Mouse (Mus musculus): ENCODE measurements around the gene Zfp169. TPM values are rescaled to one million over a fixed set of nuclear protein-coding genes. Genes with fewer than 3 reads are reported as not detected.

Gene Zfp169
- total and polyA plus RNA-seq, 2 experiments from 2014 or later, result 2.8 to 19.3 TPM

- no peak for ATAC-seq
- TF ChIP-seq CTCF (IDR thresholded peaks at IDR 0.05; ENCODE audit: low read depth), result no peak
- Histone ChIP-seq H3K9ac (replicated peaks; ENCODE audit: low read length) (no peak overlapping the region), H3K4me1 (ENCODE audit: insufficient read depth, low read length) (no peaks in the 10 kb centered on the region), H3K27ac (no peak overlapping the region), H3K9me3 (ENCODE audit: low read length) (no peaks in the 10 kb centered on the region), H3K4me3 (ENCODE audit: low read length) (no peak overlapping the region), H3K4me2 (ENCODE audit: low read depth, low read length) (no peak overlapping the region), H3K27me3 (ENCODE audit: insufficient read depth, low read length) (no peaks in the 10 kb centered on the region), H3K36me3 (ENCODE audit: insufficient read depth, low read length) (no peaks in the 10 kb centered on the region)
- no peak for DNase-seq (ENCODE audit: low spot score)
- WGBS, result 53% methylated on average over 4 of the region's 4 CpGs
Observed at GRCm38 (mm10) chr13:48448119-48448518, 65.1 kb downstream of the Zfp169 start.

DNA sequence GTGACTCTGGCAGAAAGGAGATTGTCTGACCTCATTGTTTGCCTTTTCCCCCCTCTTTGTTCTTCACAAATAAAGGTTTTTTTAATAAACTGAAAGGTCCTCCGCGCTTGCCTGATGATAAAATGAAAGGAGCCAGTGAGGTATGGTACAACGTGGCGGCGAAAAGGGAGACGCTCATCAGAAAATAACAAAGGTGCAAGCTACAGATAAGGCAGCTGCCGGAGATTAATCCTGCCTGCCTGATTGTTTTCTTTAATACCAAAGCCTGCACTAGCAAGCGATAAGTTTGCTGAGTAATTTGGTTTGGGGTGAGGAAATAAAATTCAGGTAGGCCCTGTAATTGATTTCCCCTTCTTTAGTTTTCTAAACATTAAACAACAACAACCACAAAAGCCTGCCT, 69.3 kb downstream of the Zfp169 start:
- H3K4me3 ChIP-seq (ENCODE audit: low read length), result no peak overlapping the region
- 43% methylated on average over 8 of the region's 8 CpGs for WGBS
- ATAC-seq, result no peak
- H3K36me3 ChIP-seq (ENCODE audit: insufficient read depth, low read length), result no peaks in the 10 kb centered on the region
- no peak for DNase-seq (ENCODE audit: low spot score)
- H3K4me2 ChIP-seq (ENCODE audit: low read depth, low read length), result no peak overlapping the region
- TF ChIP-seq CTCF (IDR thresholded peaks at IDR 0.05; ENCODE audit: low read depth), result no peak
- no peak overlapping the region for H3K9ac ChIP-seq (replicated peaks; ENCODE audit: low read length)
- H3K9me3 ChIP-seq (ENCODE audit: low read length), result no peaks in the 10 kb centered on the region
- H3K27me3 ChIP-seq (ENCODE audit: insufficient read depth, low read length), result no peaks in the 10 kb centered on the region
- H3K27ac ChIP-seq, result no peak overlapping the region; the same call in 1 of the 2 replicates
- H3K4me1 ChIP-seq (ENCODE audit: insufficient read depth, low read length), result no peaks in the 10 kb centered on the region

- no peak for TF ChIP-seq CTCF (IDR thresholded peaks at IDR 0.05; ENCODE audit: low read depth)
- Histone ChIP-seq H3K27me3 (ENCODE audit: insufficient read depth, low read length) (no peaks in the 10 kb centered on the region), H3K9ac (replicated peaks; ENCODE audit: low read length) (no peak overlapping the region), H3K36me3 (ENCODE audit: insufficient read depth, low read length) (no peaks in the 10 kb centered on the region), H3K4me1 (ENCODE audit: insufficient read depth, low read length) (no peaks in the 10 kb centered on the region), H3K27ac (no peak overlapping the region), H3K4me2 (ENCODE audit: low read depth, low read length) (no peak overlapping the region), H3K9me3 (ENCODE audit: low read length) (no peaks in the 10 kb centered on the region), H3K4me3 (ENCODE audit: low read length) (no peak overlapping the region)
- WGBS, result 85% methylated on average over 5 of the region's 5 CpGs
- DNase-seq (ENCODE audit: low spot score), result no peak
- ATAC-seq, result no peak
Observed at GRCm38 (mm10) chr13:48438321-48438720, 74.9 kb downstream of the Zfp169 start.

MicroRNA genes within 50 kb of the gene (microRNA counts, 519-probe panel; counts per million panel counts)
- microRNA mmu-let-7a (6,565 counts per million, percentile 97 among the panel's probes with 10 or more counts), microRNA mmu-let-7d (6,426 counts per million, percentile 96 among the panel's probes with 10 or more counts), microRNA mmu-let-7f (5,559 counts per million, percentile 91 among the panel's probes with 10 or more counts)

Small RNA genes lying within 50 kb of the gene (microRNA-seq; reads per million reads assigned to microRNA genes)
- 0 reads per million in 2 experiments for gene Gm24111
- gene Mirlet7a-1, result 125 to 229 reads per million in 2 experiments
- gene Mirlet7d, result 8,384 to 13,417 reads per million in 2 experiments
- gene Mirlet7f-1, result 0 reads per million in 2 experiments

Other genes with a start within 250 kb of the Zfp169 start
- gene A830005F24Rik, start 119 bp upstream of the Zfp169 start, total RNA-seq (2014; rRNA removed), result 2.2 TPM in 1 of 2 replicates, not detected in the other
- 1.6 and 1.9 TPM in 2 replicates for gene A830005F24Rik, start 119 bp upstream of the Zfp169 start, polyA plus RNA-seq (2015; fragmentation: Nextera tagmentation; extraction: Ambion mirVana)
- 16.3 and 30.8 TPM in 2 replicates for gene Ptpdc1, start 112.2 kb upstream of the Zfp169 start, total RNA-seq (2014; rRNA removed)
- gene Ptpdc1, start 112.2 kb upstream of the Zfp169 start, polyA plus RNA-seq (2015; fragmentation: Nextera tagmentation; extraction: Ambion mirVana), result 13.0 and 13.5 TPM in 2 replicates
- not detected in 2 replicates for gene Barx1, start 149.5 kb upstream of the Zfp169 start, total RNA-seq (2014; rRNA removed)
- not detected in 2 replicates for gene Barx1, start 149.5 kb upstream of the Zfp169 start, polyA plus RNA-seq (2015; fragmentation: Nextera tagmentation; extraction: Ambion mirVana)

Data from hindbrain, postnatal 0 days (tissue).